Mouse (Mus musculus) ES-E14 (cell line): ENCODE measurements at regions not wholly inside any gene's neighbourhood (a gene's known extent, or its start where the extent isn't known, plus 50 kb on each side); places are given as distances from the start of the nearest gene placed in this dataset.

ENCODE experiments used
- DNase-seq: peaks from one replicate; pipeline ENCODE4 v3.0.0-alpha.2; 2013; ENCODE audit warnings: low read depth, low spot score
- H3K27ac ChIP-seq: 2 replicates; pipeline ENCODE4 v1.5.1; 2012; ENCODE audit warnings: low read depth, mild to moderate bottlenecking, low read length, moderate library complexity, mixed read lengths; ENCODE audit not compliant: poor library complexity, insufficient read depth, severe bottlenecking
- H3K36me3 ChIP-seq: 2 replicates; pipeline ENCODE4 v1.6.1; 2012; ENCODE audit warnings: mild to moderate bottlenecking, low read length, moderate library complexity, mixed read lengths; ENCODE audit not compliant: control insufficient read depth, poor library complexity, insufficient read depth, severe bottlenecking
- H3K4me1 ChIP-seq, 2 experiments: fragments of 150-350 bp in 1 of 2; sonication (generic) in 1 of 2; 2 replicates each; pipeline ENCODE4 v1.6.1; 2012; ENCODE audit warnings: low read length in 2 of 2, mild to moderate bottlenecking in 1 of 2, mixed read lengths in 1 of 2; ENCODE audit not compliant: control insufficient read depth in 2 of 2, insufficient read depth in 2 of 2, poor library complexity in 1 of 2
- H3K4me3 ChIP-seq, 2 experiments: fragments of 150-350 bp in 1 of 2; sonication (generic) in 1 of 2; 2 replicates each; pipeline ENCODE4 v1.5.1; 2012; ENCODE audit warnings: low read length in 2 of 2, low read depth in 1 of 2, mild to moderate bottlenecking in 1 of 2, mixed read lengths in 1 of 2; ENCODE audit not compliant: insufficient read depth in 1 of 2, poor library complexity in 1 of 2, severe bottlenecking in 1 of 2
- H3K9ac ChIP-seq: 2 replicates; pipeline ENCODE4 v1.6.1; 2012; ENCODE audit warnings: low read depth, mild to moderate bottlenecking, low read length, mixed read lengths; ENCODE audit not compliant: poor library complexity, insufficient read depth, severe bottlenecking
- H3K9me3 ChIP-seq: fragments of 150-350 bp; sonication (generic); 2 replicates; pipeline ENCODE4 v1.6.1; 2012; ENCODE audit warnings: low read depth, mild to moderate bottlenecking, low read length; ENCODE audit not compliant: control insufficient read depth, insufficient read depth
- CHD2 ChIP-seq: IDR thresholded peaks from 2 replicates; pipeline ENCODE4 v1.6.1; 2014; ENCODE audit warnings: mild to moderate bottlenecking, low read depth, low read length, inconsistent platforms
- HCFC1 ChIP-seq: IDR thresholded peaks from 2 replicates; pipeline ENCODE4 v1.6.1; 2012; ENCODE audit warnings: low read length, inconsistent platforms, borderline replicate concordance; ENCODE audit not compliant: insufficient read depth
- MAFK ChIP-seq: IDR thresholded peaks from 2 replicates; pipeline ENCODE4 v1.6.1; 2014; ENCODE audit warnings: mild to moderate bottlenecking, low read depth, low read length, inconsistent platforms; ENCODE audit not compliant: insufficient read depth
- ZC3H11A ChIP-seq: IDR thresholded peaks from 2 replicates; pipeline ENCODE4 v1.6.1; 2012; ENCODE audit warnings: low read depth, mild to moderate bottlenecking, inconsistent platforms, low read length, borderline replicate concordance
- ZNF384 ChIP-seq: IDR thresholded peaks from 2 replicates; pipeline ENCODE4 v1.6.1; 2012; ENCODE audit warnings: low read depth, low read length, inconsistent platforms
- in situ Hi-C, 2 experiments: fragments of 600-800 bp; cut with MboI; formaldehyde crosslinking; loops; one replicate each; pipeline ENCODE4 v1.15.1; 2025; ENCODE audit warnings: low sequenced_read_pairs in 2 of 2, inconsistent platforms in 1 of 2; ENCODE audit not compliant: unreplicated experiment in 2 of 2

- no peak for DNase-seq
- no peak overlapping the region for H3K4me3 ChIP-seq
- in situ Hi-C loops = no loop called here
- TF ChIP-seq ZNF384 = no peak
- TF ChIP-seq ZC3H11A = no peak
- TF ChIP-seq CHD2 = no peak
- TF ChIP-seq HCFC1 = no peak
- no peak for TF ChIP-seq MAFK
- H3K9ac ChIP-seq = no peak overlapping the region
- no peaks in the 10 kb centered on the region for H3K36me3 ChIP-seq
- H3K9me3 ChIP-seq = no peaks in the 10 kb centered on the region
- H3K4me1 ChIP-seq = no peaks in the 10 kb centered on the region
- no peak overlapping the region for H3K27ac ChIP-seq
Measured at GRCm38 (mm10) chr16:39709387-39710039, 274.6 kb upstream of the Lsamp start.

DNA sequence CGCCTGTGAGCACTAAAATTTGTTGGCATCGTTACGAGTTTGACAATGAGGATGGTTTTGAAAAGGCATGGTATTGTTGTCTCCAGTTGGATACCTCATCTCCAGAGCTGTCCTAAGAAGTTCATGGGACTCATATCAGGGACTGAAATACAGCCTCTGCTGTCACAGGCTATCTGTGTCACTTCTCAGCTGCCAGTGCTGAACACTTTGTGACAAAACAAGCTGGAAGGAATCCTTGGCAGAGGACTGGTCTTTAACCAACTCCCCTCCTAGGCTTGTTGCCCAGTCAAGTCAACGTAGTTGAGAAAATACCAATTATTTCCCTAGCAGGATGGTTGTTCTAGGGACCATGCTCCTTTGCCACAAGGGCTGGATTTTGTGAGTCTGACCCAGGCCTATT, 256.6 kb upstream of the Lsamp start:
- Histone ChIP-seq H3K9ac (no peak overlapping the region), H3K9me3 (no peaks in the 10 kb centered on the region), H3K4me1 (no peaks in the 10 kb centered on the region), H3K4me3 (no peak overlapping the region), H3K27ac (no peak overlapping the region), H3K36me3 (no peaks in the 10 kb centered on the region)
- TF ChIP-seq ZNF384 (no peak), ZC3H11A (no peak), HCFC1 (no peak), MAFK (no peak), CHD2 (no peak)
- DNase-seq = no peak
- in situ Hi-C loops = no loop called here

- Histone ChIP-seq H3K9me3 (no peaks in the 10 kb centered on the region), H3K4me3 (no peak overlapping the region), H3K36me3 (no peaks in the 10 kb centered on the region), H3K9ac (no peak overlapping the region), H3K27ac (no peak overlapping the region), H3K4me1 (no peaks in the 10 kb centered on the region)
- no peak for TF ChIP-seq ZNF384
- no peak for TF ChIP-seq ZC3H11A
- no peak for TF ChIP-seq HCFC1
- TF ChIP-seq MAFK = no peak
- TF ChIP-seq CHD2 = no peak
- in situ Hi-C loops = no loop called here
- DNase-seq = no peak
Measured at GRCm38 (mm10) chr16:39746041-39746736, 238.0 kb upstream of the Lsamp start.

DNA sequence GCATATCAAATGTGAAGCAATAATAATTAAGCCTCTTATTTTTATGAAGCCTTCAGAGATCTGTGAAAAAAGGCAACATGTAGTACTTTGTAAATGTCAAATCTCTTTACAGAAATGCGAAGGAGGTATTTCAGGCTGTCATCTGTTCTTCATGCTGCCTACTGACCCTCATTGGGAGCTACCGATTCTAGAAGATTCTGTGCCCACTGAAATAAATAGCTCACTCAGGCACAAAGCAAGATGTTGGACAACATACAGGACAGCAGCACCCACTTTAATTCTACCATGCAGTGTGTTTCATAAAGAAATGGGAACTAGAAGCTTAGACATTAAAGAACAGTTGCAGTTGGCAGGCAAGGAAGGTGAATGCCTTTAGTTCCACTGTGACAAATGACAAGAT, 232.4 kb upstream of the Lsamp start:
- in situ Hi-C loops = no loop called here

More for the DNA sequence above, 232.4 kb upstream of the Lsamp start:
- no peak overlapping the region for H3K9ac ChIP-seq
- H3K36me3 ChIP-seq = no peaks in the 10 kb centered on the region
- H3K27ac ChIP-seq = no peak overlapping the region
- no peaks in the 10 kb centered on the region for H3K9me3 ChIP-seq
- no peak overlapping the region for H3K4me3 ChIP-seq
- DNase-seq = no peak
- H3K4me1 ChIP-seq = no peaks in the 10 kb centered on the region
- TF ChIP-seq CHD2 = no peak
- no peak for TF ChIP-seq ZC3H11A
- TF ChIP-seq MAFK = no peak
- no peak for TF ChIP-seq HCFC1
- TF ChIP-seq ZNF384 = no peak
